Mouse (Mus musculus) MEL (cell line): ENCODE measurements at regions not wholly inside any gene's neighbourhood (a gene's known extent, or its start where the extent isn't known, plus 50 kb on each side); places are given as distances from the start of the nearest gene placed in this dataset.

ENCODE experiments used
- CTCF ChIP-seq, 3 experiments: IDR thresholded peaks in 2 of 3; conservative IDR thresholded peaks in 1 of 3; 2 replicates each; pipeline ENCODE4 v1.5.1; 2011 to 2012; ENCODE audit warnings: low read length in 3 of 3, low read depth in 2 of 3, mild to moderate bottlenecking in 2 of 3, improper control_type of control experiment in 1 of 3, inconsistent platforms in 1 of 3, mixed read lengths in 1 of 3, moderate library complexity in 1 of 3; ENCODE audit not compliant: control insufficient read depth in 1 of 3, insufficient read depth in 1 of 3, poor library complexity in 1 of 3, severe bottlenecking in 1 of 3
- MAX ChIP-seq: IDR thresholded peaks from 2 replicates; pipeline ENCODE4 v1.6.1; 2011; ENCODE audit warnings: low read length, improper control_type of control experiment
- POLR2AphosphoS2 ChIP-seq: IDR thresholded peaks from 2 replicates; pipeline ENCODE4 v1.6.1; 2011; ENCODE audit warnings: low read length, improper control_type of control experiment
- SIN3A ChIP-seq: IDR thresholded peaks from 2 replicates; pipeline ENCODE4 v1.6.1; 2012; ENCODE audit warnings: low read length, improper control_type of control experiment, inconsistent platforms
- USF1 ChIP-seq: IDR thresholded peaks from 2 replicates; pipeline ENCODE4 v1.6.1; 2014; ENCODE audit warnings: low read depth, mild to moderate bottlenecking, inconsistent platforms, low read length, improper control_type of control experiment, moderate library complexity

GRCm38 (mm10) chr2:17876155-17876554, 120.6 kb downstream of the H2al2a start:
- TF ChIP-seq MAX: no peak
- no peak for TF ChIP-seq CTCF (IDR thresholded peaks at IDR 0.05 in 2 of 3, conservative IDR thresholded peaks at IDR 0.05 in 1 of 3; ENCODE audit: control insufficient read depth in 1 of 3, insufficient read depth in 1 of 3, low read depth in 2 of 3, low read length in 3 of 3, poor library complexity in 1 of 3, severe bottlenecking in 1 of 3)
- TF ChIP-seq USF1: no peak
- TF ChIP-seq POLR2AphosphoS2: no peak
- TF ChIP-seq SIN3A: no peak
